Mouse (Mus musculus) spleen, adult 2 months (tissue): ENCODE measurements around the gene Atmin.

Experiments used
- CTCF ChIP-seq: fragments of 200-500 bp; IDR thresholded peaks from 2 replicates; pipeline ENCODE4 v1.5.1; 2011; ENCODE audit warnings: mild to moderate bottlenecking, inconsistent platforms; ENCODE audit not compliant: insufficient read depth, insufficient read length, insufficient replicate concordance; ENCODE audit errors: extremely low read depth
- POLR2A ChIP-seq: fragments of 200-500 bp; IDR thresholded peaks from 2 replicates; pipeline ENCODE4 v1.6.1; 2011; ENCODE audit warnings: low read depth, low read length, inconsistent platforms

DNA sequence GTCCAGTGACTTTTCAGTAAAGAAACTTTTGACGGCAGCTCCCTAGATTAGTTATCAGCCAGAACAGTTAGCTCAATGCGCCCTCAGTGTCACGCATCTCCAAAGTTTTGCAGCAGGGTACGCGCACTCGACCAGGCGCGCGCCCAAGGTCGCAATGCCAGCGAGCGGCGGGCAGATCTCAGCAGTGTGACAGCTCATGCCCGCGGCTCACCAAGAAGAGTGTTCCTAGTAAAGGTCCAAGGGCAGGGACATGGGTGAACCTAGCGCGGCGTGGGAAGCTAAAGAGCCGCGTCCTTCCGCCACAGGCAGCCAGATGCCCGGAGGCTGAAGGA, 22.2 kb upstream of the Atmin start:
- TF ChIP-seq CTCF (no peak), POLR2A (no peak)
